Mouse (Mus musculus): ENCODE measurements around the gene Noxred1. TPM values are rescaled to one million over a fixed set of nuclear protein-coding genes. Genes with fewer than 3 reads are reported as not detected.

Gene Noxred1
- polyA plus RNA-seq, 1 experiment: not detected

GRCm38 (mm10) chr12:87193008-87193407 lies 45.5 kb downstream of the Noxred1 start:
- Histone ChIP-seq H3K4me1 (ENCODE audit: control insufficient read depth, insufficient read depth, low read length) (peaks cover 5% of the 10 kb centered on the region; the same call in 1 of the 2 replicates), H3K4me3 (ENCODE audit: insufficient read depth, low read depth, low read length) (no peak overlapping the region), H3K27ac (ENCODE audit: insufficient read depth, low read depth, low read length) (no peak overlapping the region)
- 92% methylated on average over 3 of the region's 3 CpGs for WGBS
- TF ChIP-seq CTCF (IDR thresholded peaks at IDR 0.05; ENCODE audit: insufficient read depth, low read depth, low read length) (no peak), POLR2A (IDR thresholded peaks at IDR 0.05; ENCODE audit: insufficient read depth, low read depth, low read length) (no peak)

- H3K4me1 ChIP-seq (ENCODE audit: control insufficient read depth, insufficient read depth, low read length): peaks cover 14% of the 10 kb centered on the region
- H3K4me3 ChIP-seq (ENCODE audit: insufficient read depth, low read depth, low read length): no peak overlapping the region
- no peak overlapping the region for H3K27ac ChIP-seq (ENCODE audit: insufficient read depth, low read depth, low read length)
- TF ChIP-seq CTCF (IDR thresholded peaks at IDR 0.05; ENCODE audit: insufficient read depth, low read depth, low read length) (no peak), POLR2A (IDR thresholded peaks at IDR 0.05; ENCODE audit: insufficient read depth, low read depth, low read length) (no peak)
- 96% methylated on average over 4 of the region's 4 CpGs for WGBS
Observed at GRCm38 (mm10) chr12:87177631-87178030, 60.9 kb downstream of the Noxred1 start.

- 27% methylated on average over 4 of the region's 4 CpGs for WGBS
- peak overlapping the region; percentile 79 for H3K27ac ChIP-seq (ENCODE audit: insufficient read depth, low read depth, low read length)
- TF ChIP-seq POLR2A (IDR thresholded peaks at IDR 0.05; ENCODE audit: insufficient read depth, low read depth, low read length): no peak
- no peak for TF ChIP-seq CTCF (IDR thresholded peaks at IDR 0.05; ENCODE audit: insufficient read depth, low read depth, low read length)
Observed at GRCm38 (mm10) chr12:87175194-87175946, 63.2 kb downstream of the Noxred1 start.

More at GRCm38 (mm10) chr12:87175194-87175946, 63.2 kb downstream of the Noxred1 start:
- Histone ChIP-seq H3K4me1 (ENCODE audit: control insufficient read depth, insufficient read depth, low read length) (peaks cover 14% of the 10 kb centered on the region), H3K4me3 (ENCODE audit: insufficient read depth, low read depth, low read length) (no peak overlapping the region)

Other genes with a start within 250 kb of the Noxred1 start
- gene Zdhhc22, start 248.3 kb downstream of the Noxred1 start, polyA plus RNA-seq (2012; ENCODE audit: insufficient read depth, insufficient read length, low replicate concordance, missing spikeins): not detected in 2 replicates
- not detected in 2 replicates for gene Tmem63c, start 217.4 kb downstream of the Noxred1 start, polyA plus RNA-seq (2012; ENCODE audit: insufficient read depth, insufficient read length, low replicate concordance, missing spikeins)
- gene Ngb, start 136.2 kb downstream of the Noxred1 start, polyA plus RNA-seq (2012; ENCODE audit: insufficient read depth, insufficient read length, low replicate concordance, missing spikeins): not detected in 2 replicates
- gene Gstz1, start 91.6 kb downstream of the Noxred1 start, polyA plus RNA-seq (2012; ENCODE audit: insufficient read depth, insufficient read length, low replicate concordance, missing spikeins): not detected in 2 replicates
- gene Pomt2, start 90.8 kb downstream of the Noxred1 start, polyA plus RNA-seq (2012; ENCODE audit: insufficient read depth, insufficient read length, low replicate concordance, missing spikeins): not detected in 2 replicates
- not detected in 2 replicates for gene Samd15, start 39.0 kb downstream of the Noxred1 start, polyA plus RNA-seq (2012; ENCODE audit: insufficient read depth, insufficient read length, low replicate concordance, missing spikeins)
- gene Tmed8, start 38.3 kb downstream of the Noxred1 start, polyA plus RNA-seq (2012; ENCODE audit: insufficient read depth, insufficient read length, low replicate concordance, missing spikeins): not detected in 2 replicates
- gene Vipas39, start 27.5 kb upstream of the Noxred1 start, polyA plus RNA-seq (2012; ENCODE audit: insufficient read depth, insufficient read length, low replicate concordance, missing spikeins): not detected in 2 replicates
- not detected in 2 replicates for gene Ahsa1, start 27.7 kb upstream of the Noxred1 start, polyA plus RNA-seq (2012; ENCODE audit: insufficient read depth, insufficient read length, low replicate concordance, missing spikeins)
- not detected in 2 replicates for gene Ism2, start 61.0 kb upstream of the Noxred1 start, polyA plus RNA-seq (2012; ENCODE audit: insufficient read depth, insufficient read length, low replicate concordance, missing spikeins)
- gene Sptlc2, start 149.6 kb upstream of the Noxred1 start, polyA plus RNA-seq (2012; ENCODE audit: insufficient read depth, insufficient read length, low replicate concordance, missing spikeins): not detected in 2 replicates
- not detected in 2 replicates for gene Slirp, start 205.2 kb upstream of the Noxred1 start, polyA plus RNA-seq (2012; ENCODE audit: insufficient read depth, insufficient read length, low replicate concordance, missing spikeins)
- not detected in 2 replicates for gene Alkbh1, start 205.3 kb upstream of the Noxred1 start, polyA plus RNA-seq (2012; ENCODE audit: insufficient read depth, insufficient read length, low replicate concordance, missing spikeins)
- 137 TPM in 1 of 2 replicates, not detected in the other for gene Snw1, start 233.5 kb upstream of the Noxred1 start, polyA plus RNA-seq (2012; ENCODE audit: insufficient read depth, insufficient read length, low replicate concordance, missing spikeins)